Mouse (Mus musculus) forebrain, postnatal 0 days (tissue): ENCODE measurements around the gene Vezt. TPM values are rescaled to one million over a fixed set of nuclear protein-coding genes. Genes with fewer than 3 reads are reported as not detected.

Experiments
- ATAC-seq: fragments of 200-750 bp; cut with Nextera tagmentation; 2 replicates; pipeline ENCODE4 v1.8.0; 2017; ENCODE audit warnings: mild to moderate bottlenecking, moderate library complexity
- DNase-seq: peaks from one replicate; pipeline ENCODE4 v3.0.0-alpha.2; 2015
- H3K27ac ChIP-seq: fragments of 300-500 bp; sonication (generic); 2 replicates; pipeline ENCODE4 v1.5.1; 2014; ENCODE audit warnings: low read depth, mild to moderate bottlenecking, antibody characterized with exemption, low read length, moderate library complexity, mixed read lengths
- H3K27me3 ChIP-seq: fragments of 300-500 bp; sonication (generic); 2 replicates; pipeline ENCODE4 v1.6.1; 2014; ENCODE audit warnings: mild to moderate bottlenecking, low read length, mixed read lengths; ENCODE audit not compliant: insufficient read depth
- H3K36me3 ChIP-seq: fragments of 300-500 bp; sonication (generic); 2 replicates; pipeline ENCODE4 v1.6.1; 2014; ENCODE audit warnings: mild to moderate bottlenecking, moderate library complexity; ENCODE audit not compliant: insufficient read depth
- H3K4me1 ChIP-seq: fragments of 300-500 bp; sonication (generic); 2 replicates; pipeline ENCODE4 v1.6.1; 2014; ENCODE audit warnings: antibody characterized with exemption; ENCODE audit not compliant: insufficient read depth
- H3K4me2 ChIP-seq: fragments of 300-500 bp; sonication (generic); 2 replicates; pipeline ENCODE4 v1.6.1; 2014; ENCODE audit warnings: low read depth, mild to moderate bottlenecking, moderate library complexity
- H3K4me3 ChIP-seq: fragments of 300-500 bp; sonication (generic); 2 replicates; pipeline ENCODE4 v1.5.1; 2014; ENCODE audit warnings: low read depth, low read length, mixed read lengths
- H3K9ac ChIP-seq: fragments of 300-500 bp; sonication (generic); 2 replicates; pipeline ENCODE4 v1.6.1; 2014; ENCODE audit warnings: mild to moderate bottlenecking
- H3K9me3 ChIP-seq: fragments of 300-500 bp; sonication (generic); 2 replicates; pipeline ENCODE4 v1.6.1; 2016; ENCODE audit warnings: low read length
- CTCF ChIP-seq: sonication (generic); IDR thresholded peaks from 2 replicates; pipeline ENCODE4 v1.5.1; 2016; ENCODE audit warnings: antibody characterized with exemption, control low read depth, low read depth
- WGBS: fragments of 180-500 bp; shearing (Covaris S2); extraction: QIAGEN DNeasy Blood & Tissue Kit; methylation state at CpG from one replicate; pipeline ENCODE4 v1.1.7; 2014; 5-methylcytosine and 5-hydroxymethylcytosine counted together
- polyA plus RNA-seq: library from polyadenylated mRNA; unstranded; fragments of >200 nt; fragmentation: Nextera tagmentation; extraction: Ambion mirVana; gene quantifications from 2 replicates; pipeline ENCODE4 v1.2.1, GENCODE M21; 2015
- total RNA-seq: library from RNA; depleted of rRNA; stranded (reverse); fragments of >200 nt; gene quantifications from 2 replicates; pipeline ENCODE4 v1.2.3, GENCODE M21; 2014

Gene Vezt
- total and polyA plus RNA-seq, 2 experiments from 2014 or later, result 40.1 to 66.0 TPM

DNA sequence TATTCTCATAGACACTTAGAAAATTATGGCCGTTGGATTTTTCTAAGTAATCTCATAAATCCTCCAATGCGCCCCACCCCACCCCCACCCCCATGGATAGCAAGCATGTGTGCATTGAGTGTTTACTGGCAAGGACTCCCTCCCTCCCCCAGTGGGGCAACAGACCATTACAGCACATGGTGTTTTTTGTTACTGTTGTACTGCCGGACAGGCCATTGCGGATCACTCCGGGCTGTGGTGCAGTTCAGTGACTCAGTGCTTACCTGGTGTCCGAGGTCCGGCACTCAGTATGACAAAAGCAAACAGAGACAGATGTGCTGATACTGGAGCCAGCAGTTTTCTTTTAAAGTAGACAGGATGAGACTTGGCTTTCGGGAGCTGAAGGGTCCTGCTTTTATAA lies 13.5 kb upstream of the Vezt start:
- H3K4me1 ChIP-seq, result no peaks in the 10 kb centered on the region
- H3K9ac ChIP-seq, result no peak overlapping the region
- H3K36me3 ChIP-seq, result no peaks in the 10 kb centered on the region
- TF ChIP-seq CTCF, result no peak
- no peak overlapping the region for H3K27ac ChIP-seq
- no peak overlapping the region for H3K4me3 ChIP-seq
- no peaks in the 10 kb centered on the region for H3K27me3 ChIP-seq
- WGBS, result 89% methylated on average over 8 of the region's 8 CpGs
- H3K4me2 ChIP-seq, result no peak overlapping the region
- ATAC-seq (no peak), DNase-seq (no peak)
- no peaks in the 10 kb centered on the region for H3K9me3 ChIP-seq

DNA sequence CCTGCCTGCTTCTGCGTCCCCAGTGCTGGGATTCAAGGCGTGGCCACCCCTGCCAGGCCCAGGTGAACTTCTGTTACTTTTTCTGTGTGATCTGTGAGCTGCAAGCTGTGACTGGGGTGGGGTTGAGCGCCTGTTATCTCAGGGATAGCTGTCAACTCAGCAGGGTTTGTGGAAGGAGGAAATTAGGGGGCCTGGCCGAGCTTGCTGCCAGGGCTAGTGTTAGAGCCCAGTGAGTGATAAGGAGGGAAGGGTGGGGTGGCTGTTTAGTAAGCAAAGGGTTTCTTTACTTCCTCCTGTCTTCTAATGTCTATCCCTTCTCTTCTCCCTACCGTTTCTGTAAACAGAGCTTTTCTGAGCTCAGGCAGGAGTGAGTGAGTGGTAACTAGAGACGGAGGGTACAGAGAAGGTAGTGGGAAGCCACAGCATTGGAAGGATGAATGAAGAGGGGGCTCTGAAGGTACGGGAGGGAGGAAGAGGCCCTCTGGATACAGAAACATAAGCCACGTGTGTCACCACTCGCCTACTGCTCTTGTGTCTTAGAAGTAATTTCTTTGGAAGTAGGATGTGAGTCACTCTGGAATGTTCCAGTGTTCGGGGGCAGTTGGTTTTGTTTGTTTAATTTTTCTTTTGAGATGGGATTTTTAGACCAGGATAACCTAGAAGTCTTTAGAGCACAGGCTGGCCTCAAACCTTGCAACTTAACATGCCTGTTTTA lies 12.4 kb upstream of the Vezt start:
- TF ChIP-seq CTCF, result no peak
- ATAC-seq, result no peak
- Histone ChIP-seq H3K36me3 (no peaks in the 10 kb centered on the region), H3K4me1 (no peaks in the 10 kb centered on the region), H3K4me2 (no peak overlapping the region), H3K27me3 (no peaks in the 10 kb centered on the region), H3K4me3 (no peak overlapping the region), H3K27ac (no peak overlapping the region), H3K9ac (no peak overlapping the region), H3K9me3 (no peaks in the 10 kb centered on the region)
- DNase-seq, result no peak
- 76% methylated on average over 10 of the region's 10 CpGs for WGBS

DNA sequence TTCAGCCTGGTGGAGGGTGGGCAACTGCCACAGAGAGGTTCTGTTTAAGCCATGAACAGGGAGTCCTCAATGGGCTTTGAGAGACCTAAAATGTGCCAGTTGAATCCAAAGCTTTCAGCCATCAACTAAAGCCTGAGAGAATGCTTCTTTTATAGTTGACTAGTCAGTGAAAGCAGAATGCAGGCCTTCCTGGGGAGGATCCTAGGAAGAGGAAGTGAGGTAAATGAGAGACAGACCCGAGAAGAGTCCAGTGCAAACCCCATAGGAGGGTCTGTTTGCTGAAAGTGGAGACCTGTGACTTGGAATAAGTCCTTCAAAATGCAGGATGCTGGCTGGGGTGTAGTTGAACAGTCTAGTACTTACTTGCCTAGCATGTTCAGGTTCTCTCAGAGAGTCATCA lies 11.4 kb upstream of the Vezt start:
- Histone ChIP-seq H3K36me3 (no peaks in the 10 kb centered on the region), H3K27ac (no peak overlapping the region), H3K4me1 (no peaks in the 10 kb centered on the region), H3K4me2 (no peak overlapping the region), H3K4me3 (no peak overlapping the region), H3K9me3 (no peaks in the 10 kb centered on the region), H3K27me3 (no peaks in the 10 kb centered on the region), H3K9ac (no peak overlapping the region)
- 43% methylated on average over 1 of the region's 1 CpGs for WGBS
- ATAC-seq (no peak), DNase-seq (no peak)
- no peak for TF ChIP-seq CTCF

DNA sequence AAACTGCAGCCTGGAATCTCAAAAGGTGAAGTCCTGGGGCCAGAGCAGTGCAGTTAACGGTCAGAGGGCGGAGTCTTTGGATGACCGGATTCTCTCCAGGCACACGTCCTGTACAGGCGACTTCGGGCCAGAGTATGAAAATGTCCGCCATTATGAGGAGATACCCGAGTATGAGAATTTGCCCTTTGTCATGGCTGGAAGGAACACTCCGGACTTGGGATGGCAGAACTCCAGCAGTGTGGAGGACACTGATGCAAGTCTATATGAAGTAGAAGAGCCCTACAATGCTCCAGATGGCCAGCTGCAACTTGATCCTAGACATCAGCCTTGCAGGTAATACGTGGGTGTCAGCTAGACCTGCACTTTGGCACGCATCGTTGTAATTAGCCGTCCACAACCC lies 9.7 kb upstream of the Vezt start:
- H3K4me3 ChIP-seq, result no peak overlapping the region
- ATAC-seq, result no peak
- no peak overlapping the region for H3K9ac ChIP-seq
- TF ChIP-seq CTCF, result no peak
- no peaks in the 10 kb centered on the region for H3K36me3 ChIP-seq
- no peak overlapping the region for H3K27ac ChIP-seq
- H3K9me3 ChIP-seq, result no peaks in the 10 kb centered on the region
- no peaks in the 10 kb centered on the region for H3K4me1 ChIP-seq
- H3K4me2 ChIP-seq, result no peak overlapping the region
- DNase-seq, result no peak
- H3K27me3 ChIP-seq, result no peaks in the 10 kb centered on the region
- 96% methylated on average over 13 of the region's 13 CpGs for WGBS

DNA sequence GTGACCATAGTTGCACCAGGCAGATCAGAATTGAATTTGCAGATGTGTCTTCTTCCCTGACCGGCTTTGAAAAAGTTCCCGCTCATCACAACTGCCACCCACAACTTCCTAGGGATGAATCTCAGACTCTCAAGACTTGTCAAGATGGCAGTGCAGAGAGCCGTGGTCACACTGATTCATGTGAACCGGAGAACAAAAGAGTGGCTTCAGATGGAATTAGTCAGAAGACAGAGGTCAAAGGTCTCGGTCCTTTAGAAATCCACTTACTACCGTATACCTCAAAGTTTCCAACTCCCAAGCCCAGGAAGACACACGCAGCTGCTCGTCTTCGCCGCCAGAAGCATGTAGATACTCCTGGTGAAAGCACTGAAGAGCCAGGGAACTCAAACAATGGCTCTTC lies 8.3 kb upstream of the Vezt start:
- ATAC-seq (no peak), DNase-seq (no peak)
- H3K4me1 ChIP-seq, result no peaks in the 10 kb centered on the region
- 40% methylated on average over 10 of the region's 10 CpGs for WGBS
- H3K27me3 ChIP-seq, result no peaks in the 10 kb centered on the region
- no peak overlapping the region for H3K9ac ChIP-seq
- H3K9me3 ChIP-seq, result no peaks in the 10 kb centered on the region
- H3K27ac ChIP-seq, result no peak overlapping the region
- no peak overlapping the region for H3K4me3 ChIP-seq
- no peak overlapping the region for H3K4me2 ChIP-seq
- TF ChIP-seq CTCF, result no peak
- no peaks in the 10 kb centered on the region for H3K36me3 ChIP-seq

DNA sequence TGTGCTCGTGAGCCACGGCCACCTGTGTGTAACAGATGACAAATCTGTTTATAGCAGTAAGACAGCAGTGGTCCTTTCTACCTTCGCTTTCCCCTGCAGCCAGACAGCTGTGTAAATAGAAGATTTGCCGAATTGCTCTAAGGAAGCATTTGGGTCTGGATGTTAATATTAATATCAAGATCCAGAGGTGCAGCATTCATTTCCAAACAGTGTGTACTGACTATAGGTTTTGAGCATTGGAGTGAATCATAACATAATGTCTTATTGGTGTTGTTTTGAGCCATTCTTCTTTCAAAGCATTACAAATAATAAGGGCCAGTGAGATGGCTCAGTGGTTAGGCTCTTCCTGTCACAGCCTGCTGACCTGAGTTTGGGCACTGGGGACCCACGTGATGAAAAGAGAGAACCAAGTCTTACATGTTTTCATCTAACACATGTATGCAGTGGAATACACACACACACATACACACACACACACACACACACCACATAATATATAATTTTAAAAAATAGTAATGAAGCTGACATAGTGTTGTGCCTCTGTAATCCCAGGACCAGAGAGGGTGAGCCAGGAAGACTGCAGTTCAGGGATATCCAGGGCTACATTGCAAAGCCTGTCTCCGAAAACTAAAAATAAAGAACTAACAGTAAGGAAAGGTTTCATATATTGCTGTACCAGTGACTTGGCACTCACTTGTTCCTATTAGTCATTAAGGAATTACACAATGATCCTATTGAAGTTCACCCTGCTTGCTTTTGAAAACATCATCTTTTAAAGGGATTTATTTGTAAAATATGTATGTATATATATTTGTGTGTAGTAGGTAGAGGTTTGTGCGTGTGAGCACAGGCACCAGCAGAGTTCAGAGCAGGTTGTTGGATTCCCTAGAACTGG lies 3.0 kb upstream of the Vezt start:
- Histone ChIP-seq H3K4me2 (no peak overlapping the region), H3K4me1 (peaks cover 10% of the 10 kb centered on the region), H3K27me3 (no peaks in the 10 kb centered on the region), H3K36me3 (no peaks in the 10 kb centered on the region), H3K27ac (no peak overlapping the region), H3K9ac (no peak overlapping the region), H3K4me3 (no peak overlapping the region), H3K9me3 (no peaks in the 10 kb centered on the region)
- DNase-seq (no peak), ATAC-seq (no peak)
- 72% methylated on average over 7 of the region's 7 CpGs for WGBS
- TF ChIP-seq CTCF, result no peak

DNA sequence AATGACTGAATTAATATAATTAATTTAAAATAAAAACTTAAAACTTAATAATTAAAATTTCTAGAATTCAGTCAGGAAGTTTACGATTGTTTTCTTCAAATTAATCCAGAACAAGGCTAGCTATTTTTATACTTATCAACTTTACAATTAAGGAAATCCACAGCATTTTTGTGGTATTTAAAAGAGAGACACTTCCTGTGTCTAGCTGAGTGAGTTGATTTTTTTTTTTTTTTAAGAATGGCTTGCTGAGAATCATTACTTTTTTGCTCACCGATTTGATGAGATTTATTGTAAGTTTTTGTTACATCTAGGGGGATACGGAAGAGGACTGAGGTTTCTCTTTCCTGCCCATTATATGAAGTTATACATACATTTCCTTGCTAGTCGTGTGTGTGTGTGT lies 2.0 kb upstream of the Vezt start:
- Histone ChIP-seq H3K9ac (no peak overlapping the region), H3K27ac (no peak overlapping the region), H3K4me1 (peaks cover 18% of the 10 kb centered on the region), H3K9me3 (no peaks in the 10 kb centered on the region), H3K4me2 (no peak overlapping the region), H3K36me3 (no peaks in the 10 kb centered on the region), H3K4me3 (0 out of 2 replicates have a peak overlapping the region, but pooled peaks have one; percentile 70), H3K27me3 (no peaks in the 10 kb centered on the region)
- 71% methylated on average over 4 of the region's 4 CpGs for WGBS
- ATAC-seq (no peak), DNase-seq (no peak)
- no peak for TF ChIP-seq CTCF
